Mouse (Mus musculus) kidney, embryonic 14.5 days (tissue): ENCODE measurements around the gene Slc4a2. TPM values are rescaled to one million over a fixed set of nuclear protein-coding genes. Genes with fewer than 3 reads are reported as not detected.

ENCODE experiments used
- ATAC-seq: fragments of 200-750 bp; cut with Nextera tagmentation; 2 replicates; pipeline ENCODE4 v1.8.0; 2017; ENCODE audit warnings: moderate number of reproducible peaks, mild to moderate bottlenecking, moderate TSS enrichment, moderate library complexity; ENCODE audit not compliant: low FRiP score, low TSS enrichment
- H3K27ac ChIP-seq: fragments of 300-500 bp; sonication (generic); 2 replicates; pipeline ENCODE4 v1.5.1; 2014; ENCODE audit warnings: low read depth, mild to moderate bottlenecking, low read length, moderate library complexity, mixed read lengths
- H3K27me3 ChIP-seq: fragments of 300-500 bp; sonication (generic); 2 replicates; pipeline ENCODE4 v1.6.1; 2014; ENCODE audit warnings: mild to moderate bottlenecking, low read length; ENCODE audit not compliant: control insufficient read depth, insufficient read depth
- H3K36me3 ChIP-seq: fragments of 300-500 bp; sonication (generic); 2 replicates; pipeline ENCODE4 v1.6.1; 2014; ENCODE audit warnings: low read length, mixed read lengths; ENCODE audit not compliant: control insufficient read depth, insufficient read depth
- H3K4me1 ChIP-seq: fragments of 300-500 bp; sonication (generic); 2 replicates; pipeline ENCODE4 v1.6.1; 2014; ENCODE audit warnings: low read length, mixed read lengths; ENCODE audit not compliant: control insufficient read depth, insufficient read depth
- H3K4me2 ChIP-seq: fragments of 300-500 bp; sonication (generic); replicated peaks from 2 replicates; pipeline ENCODE4 v1.6.1; 2014; ENCODE audit warnings: low read depth, mild to moderate bottlenecking, low read length
- H3K4me3 ChIP-seq: fragments of 300-500 bp; sonication (generic); 2 replicates; pipeline ENCODE4 v1.5.1; 2014; ENCODE audit warnings: mild to moderate bottlenecking, low read length
- H3K9ac ChIP-seq: fragments of 300-500 bp; sonication (generic); 2 replicates; pipeline ENCODE4 v1.6.1; 2014; ENCODE audit warnings: low read depth, mild to moderate bottlenecking, low read length, moderate library complexity
- H3K9me3 ChIP-seq: fragments of 300-500 bp; sonication (generic); 2 replicates; pipeline ENCODE4 v1.6.1; 2016; ENCODE audit warnings: low read length; ENCODE audit not compliant: control insufficient read depth
- WGBS: fragments of 180-500 bp; shearing (Covaris S2); extraction: QIAGEN DNeasy Blood & Tissue Kit; methylation state at CpG from one replicate; pipeline ENCODE4 v1.1.7; 2014; 5-methylcytosine and 5-hydroxymethylcytosine counted together
- polyA plus RNA-seq: library from polyadenylated mRNA; unstranded; fragments of >200 nt; fragmentation: Nextera tagmentation; extraction: Ambion mirVana; gene quantifications from 2 replicates; pipeline ENCODE4 v1.2.1, GENCODE M21; 2014

Slc4a2 gene
- polyA plus RNA-seq, 1 experiment from 2014 or later: 26.8 TPM

GRCm38 (mm10) chr5:24427981-24428402 is 4.4 kb downstream of the Slc4a2 start:
- peak overlapping the region; percentile 34 for H3K4me2 ChIP-seq
- no peaks in the 10 kb centered on the region for H3K27me3 ChIP-seq
- H3K4me3 ChIP-seq: peak overlapping the region; percentile 22; the same call in 1 of the 2 replicates
- peaks cover 37% of the 10 kb centered on the region for H3K36me3 ChIP-seq
- no peaks in the 10 kb centered on the region for H3K9me3 ChIP-seq
- peaks cover 25% of the 10 kb centered on the region for H3K4me1 ChIP-seq
- H3K27ac ChIP-seq: peak overlapping the region; percentile 38; the same call in 1 of the 2 replicates
- 0 out of 2 replicates have a peak, but pooled peaks have one; percentile 2 for ATAC-seq
- WGBS: 7% methylated on average over 15 of the region's 15 CpGs
- H3K9ac ChIP-seq: peak overlapping the region; percentile 38

- ATAC-seq: no peak
- Histone ChIP-seq H3K9me3 (no peaks in the 10 kb centered on the region), H3K27ac (peak overlapping the region; percentile 38; the same call in 1 of the 2 replicates), H3K9ac (peak overlapping the region; percentile 38), H3K27me3 (no peaks in the 10 kb centered on the region), H3K4me3 (peak overlapping the region; percentile 22; the same call in 1 of the 2 replicates), H3K4me2 (peak overlapping the region; percentile 34), H3K4me1 (peaks cover 25% of the 10 kb centered on the region), H3K36me3 (peaks cover 43% of the 10 kb centered on the region)
- WGBS: 22% methylated on average over 9 of the region's 9 CpGs
Measured at GRCm38 (mm10) chr5:24428596-24428995, 5.0 kb downstream of the Slc4a2 start.

GRCm38 (mm10) chr5:24433993-24434392 is 10.4 kb downstream of the Slc4a2 start:
- peaks cover 90% of the 10 kb centered on the region for H3K36me3 ChIP-seq
- H3K27ac ChIP-seq: no peak overlapping the region
- H3K4me1 ChIP-seq: no peaks in the 10 kb centered on the region
- WGBS: 90% methylated on average over 8 of the region's 8 CpGs
- no peak for ATAC-seq
- no peaks in the 10 kb centered on the region for H3K27me3 ChIP-seq
- no peaks in the 10 kb centered on the region for H3K9me3 ChIP-seq
- no peak overlapping the region for H3K4me3 ChIP-seq
- no peak overlapping the region for H3K4me2 ChIP-seq
- H3K9ac ChIP-seq: no peak overlapping the region

GRCm38 (mm10) chr5:24441187-24441586 is 17.6 kb downstream of the Slc4a2 start:
- H3K27me3 ChIP-seq: no peaks in the 10 kb centered on the region
- 93% methylated on average over 8 of the region's 8 CpGs for WGBS
- H3K4me1 ChIP-seq: peaks cover 12% of the 10 kb centered on the region
- no peak for ATAC-seq
- no peak overlapping the region for H3K9ac ChIP-seq
- no peak overlapping the region for H3K4me3 ChIP-seq
- H3K4me2 ChIP-seq: no peak overlapping the region
- H3K36me3 ChIP-seq: peaks cover 68% of the 10 kb centered on the region
- H3K27ac ChIP-seq: no peak overlapping the region
- no peaks in the 10 kb centered on the region for H3K9me3 ChIP-seq

GRCm38 (mm10) chr5:24442029-24442428 is 18.4 kb downstream of the Slc4a2 start:
- Histone ChIP-seq H3K4me1 (peaks cover 12% of the 10 kb centered on the region), H3K4me3 (no peak overlapping the region), H3K4me2 (no peak overlapping the region), H3K36me3 (peaks cover 62% of the 10 kb centered on the region), H3K9ac (no peak overlapping the region), H3K27ac (no peak overlapping the region), H3K9me3 (no peaks in the 10 kb centered on the region), H3K27me3 (no peaks in the 10 kb centered on the region)
- no peak for ATAC-seq
- 89% methylated on average over 9 of the region's 9 CpGs for WGBS

GRCm38 (mm10) chr5:24443204-24443603 is 19.6 kb downstream of the Slc4a2 start:
- ATAC-seq: no peak
- no peak overlapping the region for H3K4me3 ChIP-seq
- H3K27me3 ChIP-seq: no peaks in the 10 kb centered on the region
- H3K36me3 ChIP-seq: peaks cover 54% of the 10 kb centered on the region
- peaks cover 15% of the 10 kb centered on the region for H3K4me1 ChIP-seq
- whole genome bisulfite sequencing: 90% methylated on average over 7 of the region's 7 CpGs
- H3K9ac ChIP-seq: no peak overlapping the region
- no peak overlapping the region for H3K27ac ChIP-seq
- no peaks in the 10 kb centered on the region for H3K9me3 ChIP-seq
- H3K4me2 ChIP-seq: no peak overlapping the region

- Histone ChIP-seq H3K9ac (peak overlapping the region; percentile 90), H3K4me1 (peaks cover 15% of the 10 kb centered on the region), H3K4me3 (peak overlapping the region; percentile 68), H3K27me3 (no peaks in the 10 kb centered on the region), H3K27ac (no peak overlapping the region), H3K4me2 (peak overlapping the region; percentile 52), H3K36me3 (peaks cover 47% of the 10 kb centered on the region), H3K9me3 (no peaks in the 10 kb centered on the region)
- WGBS: 84% methylated on average over 12 of the region's 12 CpGs
- ATAC-seq: no peak
Measured at GRCm38 (mm10) chr5:24443927-24444326, 20.3 kb downstream of the Slc4a2 start.

- peak within 1 kb of the TSS; percentile 68 for H3K4me3 ChIP-seq
- H3K27ac ChIP-seq: peak within 1 kb of the TSS; percentile 81
- no peaks in the 10 kb centered on the region for H3K27me3 ChIP-seq
- under 1% methylated on average over 56 of the region's 60 CpGs for WGBS
- peak; percentile 84 for ATAC-seq
- H3K4me2 ChIP-seq: peak within 1 kb of the TSS; percentile 52
- H3K4me1 ChIP-seq: peaks cover 15% of the 10 kb centered on the region
- peaks cover 38% of the 10 kb centered on the region for H3K36me3 ChIP-seq
- no peaks in the 10 kb centered on the region for H3K9me3 ChIP-seq
- H3K9ac ChIP-seq: peak within 1 kb of the TSS; percentile 90
Measured at GRCm38 (mm10) chr5:24444746-24445427, 21.2 kb downstream of the Slc4a2 start, which contains the start of gene Fastk. Gene Fastk, minus strand, starts transcription at chr5:24445287.

GRCm38 (mm10) chr5:24445428-24446080 is 21.9 kb downstream of the Slc4a2 start:
- H3K36me3 ChIP-seq: peaks cover 31% of the 10 kb centered on the region
- peak overlapping the region; percentile 90 for H3K9ac ChIP-seq
- H3K4me3 ChIP-seq: peak overlapping the region; percentile 68
- H3K27me3 ChIP-seq: no peaks in the 10 kb centered on the region
- 0 out of 2 replicates have a peak, but pooled peaks have one; percentile 1 for ATAC-seq
- H3K9me3 ChIP-seq: no peaks in the 10 kb centered on the region
- WGBS: 58% methylated on average over 20 of the region's 20 CpGs
- peaks cover 15% of the 10 kb centered on the region for H3K4me1 ChIP-seq
- H3K4me2 ChIP-seq: peak overlapping the region; percentile 52
- H3K27ac ChIP-seq: peak overlapping the region; percentile 49
